Mouse (Mus musculus) cerebellum, adult 9-11 months (tissue): ENCODE data around the gene Sh2d6.
A peak's percentile ranks its signal among the peaks of the same experiment; 100 is the strongest.
"Not testable (repeated sequence)": the region's sequence is repeated elsewhere in the genome, so short reads cannot be mapped to it uniquely, and the experiment has no call there.

ENCODE experiments used
- DNase-seq: peaks from one replicate; pipeline ENCODE4 v3.0.0; 2022

The Sh2d6 gene

GRCm38 (mm10) chr6:72534035-72534809, 12.7 kb upstream of the Sh2d6 start:
- peak; percentile 62 for DNase-seq

GRCm38 (mm10) chr6:72533555-72533954, 12.0 kb upstream of the Sh2d6 start:
- not testable (repeated sequence) for DNase-seq

GRCm38 (mm10) chr6:72532580-72532979, 11.1 kb upstream of the Sh2d6 start:
- no peak for DNase-seq

GRCm38 (mm10) chr6:72528410-72529151, 7.1 kb upstream of the Sh2d6 start:
- no peak for DNase-seq

GRCm38 (mm10) chr6:72527070-72527469, 5.6 kb upstream of the Sh2d6 start:
- DNase-seq = no peak

GRCm38 (mm10) chr6:72524160-72524559, 2.7 kb upstream of the Sh2d6 start:
- DNase-seq = no peak

- DNase-seq = no peak
Measured at GRCm38 (mm10) chr6:72523222-72523621, 1.7 kb upstream of the Sh2d6 start.

GRCm38 (mm10) chr6:72522288-72522687, 781 bp upstream of the Sh2d6 start:
- DNase-seq = no peak

GRCm38 (mm10) chr6:72520904-72521303, 603 bp downstream of the Sh2d6 start:
- DNase-seq = no peak

- no peak for DNase-seq
Measured at GRCm38 (mm10) chr6:72519892-72520663, 1.4 kb downstream of the Sh2d6 start.

- DNase-seq = no peak
Measured at GRCm38 (mm10) chr6:72519303-72519702, 2.2 kb downstream of the Sh2d6 start.

GRCm38 (mm10) chr6:72518842-72519241, 2.7 kb downstream of the Sh2d6 start:
- no peak for DNase-seq

GRCm38 (mm10) chr6:72515644-72516043, 5.9 kb downstream of the Sh2d6 start:
- no peak for DNase-seq

- DNase-seq = no peak
Measured at GRCm38 (mm10) chr6:72513071-72513440, 8.5 kb downstream of the Sh2d6 start.

- DNase-seq = peak; percentile 86
Measured at GRCm38 (mm10) chr6:72512386-72513070, 9.0 kb downstream of the Sh2d6 start.

GRCm38 (mm10) chr6:72510686-72511421, 10.7 kb downstream of the Sh2d6 start:
- DNase-seq = no peak

GRCm38 (mm10) chr6:72509872-72510435, 11.6 kb downstream of the Sh2d6 start:
- DNase-seq = no peak

- DNase-seq = no peak
Measured at GRCm38 (mm10) chr6:72508596-72508995, 12.9 kb downstream of the Sh2d6 start.

GRCm38 (mm10) chr6:72506104-72506503, 15.4 kb downstream of the Sh2d6 start:
- DNase-seq = no peak

GRCm38 (mm10) chr6:72503939-72504338, 17.6 kb downstream of the Sh2d6 start:
- DNase-seq = no peak

GRCm38 (mm10) chr6:72503309-72503708, 18.2 kb downstream of the Sh2d6 start:
- DNase-seq = no peak

- DNase-seq = no peak
Measured at GRCm38 (mm10) chr6:72498950-72499349, 22.6 kb downstream of the Sh2d6 start.
